Mouse (Mus musculus) forebrain, postnatal 0 days (tissue): ENCODE results near the gene Anpep. TPM values are rescaled to one million over a fixed set of nuclear protein-coding genes. Genes with fewer than 3 reads are reported as not detected.

Source experiments
- ATAC-seq: fragments of 200-750 bp; cut with Nextera tagmentation; 2 replicates; pipeline ENCODE4 v1.8.0; 2017; ENCODE audit warnings: mild to moderate bottlenecking, moderate library complexity
- DNase-seq: peaks from one replicate; pipeline ENCODE4 v3.0.0-alpha.2; 2015
- H3K27ac ChIP-seq: fragments of 300-500 bp; sonication (generic); 2 replicates; pipeline ENCODE4 v1.5.1; 2014; ENCODE audit warnings: low read depth, mild to moderate bottlenecking, antibody characterized with exemption, low read length, moderate library complexity, mixed read lengths
- H3K27me3 ChIP-seq: fragments of 300-500 bp; sonication (generic); 2 replicates; pipeline ENCODE4 v1.6.1; 2014; ENCODE audit warnings: mild to moderate bottlenecking, low read length, mixed read lengths; ENCODE audit not compliant: insufficient read depth
- H3K36me3 ChIP-seq: fragments of 300-500 bp; sonication (generic); 2 replicates; pipeline ENCODE4 v1.6.1; 2014; ENCODE audit warnings: mild to moderate bottlenecking, moderate library complexity; ENCODE audit not compliant: insufficient read depth
- H3K4me1 ChIP-seq: fragments of 300-500 bp; sonication (generic); 2 replicates; pipeline ENCODE4 v1.6.1; 2014; ENCODE audit warnings: antibody characterized with exemption; ENCODE audit not compliant: insufficient read depth
- H3K4me2 ChIP-seq: fragments of 300-500 bp; sonication (generic); 2 replicates; pipeline ENCODE4 v1.6.1; 2014; ENCODE audit warnings: low read depth, mild to moderate bottlenecking, moderate library complexity
- H3K4me3 ChIP-seq: fragments of 300-500 bp; sonication (generic); 2 replicates; pipeline ENCODE4 v1.5.1; 2014; ENCODE audit warnings: low read depth, low read length, mixed read lengths
- H3K9ac ChIP-seq: fragments of 300-500 bp; sonication (generic); 2 replicates; pipeline ENCODE4 v1.6.1; 2014; ENCODE audit warnings: mild to moderate bottlenecking
- H3K9me3 ChIP-seq: fragments of 300-500 bp; sonication (generic); 2 replicates; pipeline ENCODE4 v1.6.1; 2016; ENCODE audit warnings: low read length
- CTCF ChIP-seq: sonication (generic); IDR thresholded peaks from 2 replicates; pipeline ENCODE4 v1.5.1; 2016; ENCODE audit warnings: antibody characterized with exemption, control low read depth, low read depth
- WGBS: fragments of 180-500 bp; shearing (Covaris S2); extraction: QIAGEN DNeasy Blood & Tissue Kit; methylation state at CpG from one replicate; pipeline ENCODE4 v1.1.7; 2014; 5-methylcytosine and 5-hydroxymethylcytosine counted together
- polyA plus RNA-seq: library from polyadenylated mRNA; unstranded; fragments of >200 nt; fragmentation: Nextera tagmentation; extraction: Ambion mirVana; gene quantifications from 2 replicates; pipeline ENCODE4 v1.2.1, GENCODE M21; 2015
- total RNA-seq: library from RNA; depleted of rRNA; stranded (reverse); fragments of >200 nt; gene quantifications from 2 replicates; pipeline ENCODE4 v1.2.3, GENCODE M21; 2014

Gene Anpep
- total and polyA plus RNA-seq, 2 experiments from 2014 or later: 3.7 to 5.8 TPM

- H3K9ac ChIP-seq: no peak overlapping the region
- H3K36me3 ChIP-seq: peaks cover 50% of the 10 kb centered on the region
- H3K4me2 ChIP-seq: no peak overlapping the region
- 51% methylated on average over 3 of the region's 3 CpGs for WGBS
- no peak for TF ChIP-seq CTCF
- ATAC-seq: no peak
- H3K4me3 ChIP-seq: no peak overlapping the region
- no peak for DNase-seq
- no peaks in the 10 kb centered on the region for H3K9me3 ChIP-seq
- no peaks in the 10 kb centered on the region for H3K27me3 ChIP-seq
- H3K4me1 ChIP-seq: no peaks in the 10 kb centered on the region
- no peak overlapping the region for H3K27ac ChIP-seq
These were observed 20.1 kb upstream of the Anpep start for GRCm38 (mm10) chr7:79880998-79881397.

GRCm38 (mm10) chr7:79880033-79880432 lies 19.2 kb upstream of the Anpep start:
- Histone ChIP-seq H3K4me2 (no peak overlapping the region), H3K36me3 (peaks cover 42% of the 10 kb centered on the region), H3K9me3 (no peaks in the 10 kb centered on the region), H3K4me3 (no peak overlapping the region), H3K27me3 (no peaks in the 10 kb centered on the region), H3K9ac (no peak overlapping the region), H3K27ac (no peak overlapping the region), H3K4me1 (no peaks in the 10 kb centered on the region)
- ATAC-seq (no peak), DNase-seq (no peak)
- 93% methylated on average over 6 of the region's 6 CpGs for WGBS
- no peak for TF ChIP-seq CTCF

- Histone ChIP-seq H3K27ac (no peak overlapping the region), H3K9me3 (no peaks in the 10 kb centered on the region), H3K9ac (no peak overlapping the region), H3K4me1 (no peaks in the 10 kb centered on the region), H3K4me2 (no peak overlapping the region), H3K36me3 (peaks cover 36% of the 10 kb centered on the region), H3K4me3 (no peak overlapping the region), H3K27me3 (no peaks in the 10 kb centered on the region)
- no peak for TF ChIP-seq CTCF
- DNase-seq (no peak), ATAC-seq (no peak)
- 85% methylated on average over 2 of the region's 2 CpGs for WGBS
These were observed 17.7 kb upstream of the Anpep start for GRCm38 (mm10) chr7:79878455-79879025.

GRCm38 (mm10) chr7:79873407-79873806 lies 12.5 kb upstream of the Anpep start:
- no peaks in the 10 kb centered on the region for H3K9me3 ChIP-seq
- no peak for ATAC-seq
- DNase-seq: no peak
- H3K36me3 ChIP-seq: no peaks in the 10 kb centered on the region
- H3K4me2 ChIP-seq: no peak overlapping the region
- H3K9ac ChIP-seq: no peak overlapping the region
- no peak overlapping the region for H3K27ac ChIP-seq
- H3K4me1 ChIP-seq: no peaks in the 10 kb centered on the region
- no peak overlapping the region for H3K4me3 ChIP-seq
- WGBS: 89% methylated on average over 6 of the region's 6 CpGs
- no peak for TF ChIP-seq CTCF
- H3K27me3 ChIP-seq: no peaks in the 10 kb centered on the region

- Histone ChIP-seq H3K9ac (no peak overlapping the region), H3K27me3 (no peaks in the 10 kb centered on the region), H3K4me3 (no peak overlapping the region), H3K9me3 (no peaks in the 10 kb centered on the region), H3K27ac (no peak overlapping the region), H3K4me1 (no peaks in the 10 kb centered on the region), H3K4me2 (no peak overlapping the region), H3K36me3 (no peaks in the 10 kb centered on the region)
- no peak for TF ChIP-seq CTCF
- no peak for ATAC-seq
- 86% methylated on average over 6 of the region's 6 CpGs for WGBS
- DNase-seq: no peak
These were observed 11.0 kb upstream of the Anpep start for GRCm38 (mm10) chr7:79871797-79872345.

- Histone ChIP-seq H3K4me1 (no peaks in the 10 kb centered on the region), H3K9me3 (no peaks in the 10 kb centered on the region), H3K9ac (no peak overlapping the region), H3K4me2 (no peak overlapping the region), H3K27ac (no peak overlapping the region), H3K27me3 (no peaks in the 10 kb centered on the region), H3K36me3 (no peaks in the 10 kb centered on the region), H3K4me3 (no peak overlapping the region)
- 56% methylated on average over 6 of the region's 6 CpGs for WGBS
- no peak for DNase-seq
- no peak; the same call in 1 of the 2 replicates for ATAC-seq
- no peak for TF ChIP-seq CTCF
These were observed 8.3 kb upstream of the Anpep start for GRCm38 (mm10) chr7:79869072-79869719.

- TF ChIP-seq CTCF: no peak
- Histone ChIP-seq H3K9me3 (no peaks in the 10 kb centered on the region), H3K36me3 (no peaks in the 10 kb centered on the region), H3K4me1 (no peaks in the 10 kb centered on the region), H3K27ac (no peak overlapping the region), H3K4me3 (no peak overlapping the region), H3K27me3 (no peaks in the 10 kb centered on the region), H3K9ac (no peak overlapping the region), H3K4me2 (no peak overlapping the region)
- 79% methylated on average over 7 of the region's 7 CpGs for WGBS
- no peak for ATAC-seq
- DNase-seq: no peak
These were observed 7.6 kb upstream of the Anpep start for GRCm38 (mm10) chr7:79868475-79868874.
